Mouse (Mus musculus) natural killer cell, adult 2 months (primary cell): ENCODE data around the gene Ak1.

ENCODE experiments used
- DNase-seq, 2 experiments: peaks; one replicate each; pipeline ENCODE4 v3.0.0; 2022; ENCODE audit warnings: low spot score in 2 of 2

Gene Ak1

GRCm38 (mm10) chr2:32628044-32628550, 6.5 kb downstream of the Ak1 start:
- no peak for DNase-seq

- DNase-seq, result no peak
Observed at GRCm38 (mm10) chr2:32628729-32629128, 7.2 kb downstream of the Ak1 start.

- DNase-seq, result no peak
Observed at GRCm38 (mm10) chr2:32629276-32629976, 7.9 kb downstream of the Ak1 start.

- no peak for DNase-seq
Observed at GRCm38 (mm10) chr2:32630036-32630435, 8.5 kb downstream of the Ak1 start.

GRCm38 (mm10) chr2:32631046-32631445, 9.5 kb downstream of the Ak1 start:
- DNase-seq, result no peak

- DNase-seq, result peak; percentile 74 to 82
Observed at GRCm38 (mm10) chr2:32631737-32632394, 10.3 kb downstream of the Ak1 start.

- no peak for DNase-seq
Observed at GRCm38 (mm10) chr2:32633660-32634059, 12.1 kb downstream of the Ak1 start.

- DNase-seq, result no peak
Observed at GRCm38 (mm10) chr2:32634277-32635105, 12.9 kb downstream of the Ak1 start.

- DNase-seq, result no peak
Observed at GRCm38 (mm10) chr2:32636617-32637016, 15.1 kb downstream of the Ak1 start.

- peak; percentile 61 to 70 for DNase-seq
Observed at GRCm38 (mm10) chr2:32637778-32638281, 16.3 kb downstream of the Ak1 start.

GRCm38 (mm10) chr2:32639632-32640031, 18.1 kb downstream of the Ak1 start:
- no peak for DNase-seq

- DNase-seq, result no peak
Observed at GRCm38 (mm10) chr2:32640550-32641051, 19.0 kb downstream of the Ak1 start.

GRCm38 (mm10) chr2:32641810-32642209, 20.3 kb downstream of the Ak1 start:
- no peak for DNase-seq

- no peak for DNase-seq
Observed at GRCm38 (mm10) chr2:32642813-32643212, 21.3 kb downstream of the Ak1 start.

- no peak for DNase-seq
Observed at GRCm38 (mm10) chr2:32644083-32644482, 22.5 kb downstream of the Ak1 start.

GRCm38 (mm10) chr2:32644799-32645475, 23.4 kb downstream of the Ak1 start:
- no peak for DNase-seq

GRCm38 (mm10) chr2:32645647-32646046, 24.1 kb downstream of the Ak1 start:
- no peak for DNase-seq

GRCm38 (mm10) chr2:32646379-32647056, 25.0 kb downstream of the Ak1 start, which contains the start of gene Eng:
Gene Eng, plus strand, starts transcription at chr2:32646595.
- DNase-seq, result no peak

GRCm38 (mm10) chr2:32647366-32647765, 25.8 kb downstream of the Ak1 start:
- DNase-seq, result no peak

- DNase-seq, result no peak
Observed at GRCm38 (mm10) chr2:32653764-32654163, 32.2 kb downstream of the Ak1 start.
